Comparison of ENCODE assay signal across 6 mouse cellular contexts in genomic region chr1:127541522-127541921, GRCm38 (mm10).
"Had no signal": no experiment of that assay in that cellular context is flagged by ENCODE, and none has a peak within 500 bp of the region (broad histone marks: within the 10 kb centered on the region; RNA-seq: fewer than 3 reads in every experiment).

No protein-coding gene starts in this region.

- ATAC-seq: liver, embryonic 12.5 days; midbrain, embryonic 13.5 days had no signal

- DNase-seq: kidney, postnatal 14 days; lung, embryonic 14.5 days; lung, postnatal 14 days; thymus, postnatal 4 days had no signal
